Mouse (Mus musculus): ENCODE measurements at regions not wholly inside any gene's neighbourhood (a gene's known extent, or its start where the extent isn't known, plus 50 kb on each side); places are given as distances from the start of the nearest gene placed in this dataset.
A peak's percentile ranks its signal among the peaks of the same experiment; 100 is the strongest.

GRCm38 (mm10) chr1:137901996-137902395 is 273.5 kb downstream of the Ptprc start:
- Histone ChIP-seq H3K27ac (no peak overlapping the region), H3K27me3 (no peaks in the 10 kb centered on the region), H3K4me2 (replicated peaks) (peak overlapping the region; percentile 54), H3K4me1 (peaks cover 23% of the 10 kb centered on the region; the same call in 1 of the 2 replicates), H3K4me3 (peak overlapping the region; percentile 28), H3K9me3 (no peaks in the 10 kb centered on the region), H3K36me3 (no peaks in the 10 kb centered on the region), H3K9ac (no peak overlapping the region)
- ATAC-seq (ENCODE audit: insufficient number of reproducible peaks, insufficient read depth, low FRiP score, low TSS enrichment) = no peak
- WGBS = 43% methylated on average over 4 of the region's 4 CpGs

- peak overlapping the region; percentile 93 for H3K27ac ChIP-seq
- H3K4me2 ChIP-seq (replicated peaks) = peak overlapping the region; percentile 54
- H3K27me3 ChIP-seq = no peaks in the 10 kb centered on the region
- peaks cover 16% of the 10 kb centered on the region; the same call in 1 of the 2 replicates for H3K4me1 ChIP-seq
- H3K9ac ChIP-seq = peak overlapping the region; percentile 86
- H3K36me3 ChIP-seq = no peaks in the 10 kb centered on the region
- peak overlapping the region; percentile 62 for H3K4me3 ChIP-seq
- 44% methylated on average over 5 of the region's 5 CpGs for WGBS
- no peaks in the 10 kb centered on the region for H3K9me3 ChIP-seq
- ATAC-seq (ENCODE audit: insufficient number of reproducible peaks, insufficient read depth, low FRiP score, low TSS enrichment) = no peak
These were observed 274.3 kb downstream of the Ptprc start for GRCm38 (mm10) chr1:137901211-137901610.

- Histone ChIP-seq H3K27ac (peak overlapping the region; percentile 93), H3K4me1 (peaks cover 13% of the 10 kb centered on the region; the same call in 1 of the 2 replicates), H3K9me3 (no peaks in the 10 kb centered on the region), H3K36me3 (no peaks in the 10 kb centered on the region), H3K9ac (peak overlapping the region; percentile 86), H3K27me3 (no peaks in the 10 kb centered on the region), H3K4me3 (peak overlapping the region; percentile 62), H3K4me2 (replicated peaks) (peak overlapping the region; percentile 54)
- ATAC-seq (ENCODE audit: insufficient number of reproducible peaks, insufficient read depth, low FRiP score, low TSS enrichment) = peak; percentile 30; the same call in 1 of the 2 replicates
- 3% methylated on average over 8 of the region's 8 CpGs for WGBS
These were observed 274.9 kb downstream of the Ptprc start for GRCm38 (mm10) chr1:137900621-137901071.

GRCm38 (mm10) chr1:137899916-137900601 is 275.4 kb downstream of the Ptprc start:
- Histone ChIP-seq H3K36me3 (no peaks in the 10 kb centered on the region), H3K27ac (peak overlapping the region; percentile 93), H3K4me2 (replicated peaks) (peak overlapping the region; percentile 54), H3K4me1 (peaks cover 10% of the 10 kb centered on the region; the same call in 1 of the 2 replicates), H3K4me3 (peak overlapping the region; percentile 62), H3K27me3 (no peaks in the 10 kb centered on the region), H3K9ac (peak overlapping the region; percentile 86), H3K9me3 (no peaks in the 10 kb centered on the region)
- ATAC-seq (ENCODE audit: insufficient number of reproducible peaks, insufficient read depth, low FRiP score, low TSS enrichment) = peak; percentile 93
- 1% methylated on average over 14 of the region's 14 CpGs for WGBS

- H3K4me2 ChIP-seq (replicated peaks) = peak overlapping the region; percentile 54
- H3K27me3 ChIP-seq = no peaks in the 10 kb centered on the region
- peak overlapping the region; percentile 62 for H3K4me3 ChIP-seq
- 3% methylated on average over 6 of the region's 6 CpGs for WGBS
- H3K4me1 ChIP-seq = peaks cover 10% of the 10 kb centered on the region; the same call in 1 of the 2 replicates
- H3K9me3 ChIP-seq = no peaks in the 10 kb centered on the region
- no peak for ATAC-seq (ENCODE audit: insufficient number of reproducible peaks, insufficient read depth, low FRiP score, low TSS enrichment)
- peak overlapping the region; percentile 93 for H3K27ac ChIP-seq
- no peaks in the 10 kb centered on the region for H3K36me3 ChIP-seq
- H3K9ac ChIP-seq = peak overlapping the region; percentile 86
These were observed 276.2 kb downstream of the Ptprc start for GRCm38 (mm10) chr1:137899305-137899704.

- ATAC-seq (ENCODE audit: insufficient number of reproducible peaks, insufficient read depth, low FRiP score, low TSS enrichment) = no peak; the same call in 1 of the 2 replicates
These were observed 276.6 kb downstream of the Ptprc start for GRCm38 (mm10) chr1:137898891-137899290.

GRCm38 (mm10) chr1:137898397-137898796 is 277.1 kb downstream of the Ptprc start:
- ATAC-seq (ENCODE audit: insufficient number of reproducible peaks, insufficient read depth, low FRiP score, low TSS enrichment) = peak; percentile 93
- under 1% methylated on average over 11 of the region's 11 CpGs for WGBS

More at GRCm38 (mm10) chr1:137898891-137899290, 276.6 kb downstream of the Ptprc start:
- Histone ChIP-seq H3K36me3 (no peaks in the 10 kb centered on the region), H3K4me3 (peak overlapping the region; percentile 62), H3K9ac (peak overlapping the region; percentile 86), H3K4me1 (peaks cover 12% of the 10 kb centered on the region; the same call in 1 of the 2 replicates), H3K27ac (peak overlapping the region; percentile 93), H3K27me3 (no peaks in the 10 kb centered on the region), H3K4me2 (replicated peaks) (peak overlapping the region; percentile 46), H3K9me3 (no peaks in the 10 kb centered on the region)
- WGBS = 0% methylated on average over 3 of the region's 3 CpGs

GRCm38 (mm10) chr1:137881656-137882055 is 293.9 kb downstream of the Ptprc start:
- H3K27ac ChIP-seq = no peak overlapping the region
- no peak overlapping the region for H3K4me3 ChIP-seq
- H3K27me3 ChIP-seq = no peaks in the 10 kb centered on the region
- WGBS = 25% methylated on average over 3 of the region's 3 CpGs
- H3K9me3 ChIP-seq = no peaks in the 10 kb centered on the region
- no peak overlapping the region for H3K4me2 ChIP-seq (replicated peaks)
- H3K9ac ChIP-seq = no peak overlapping the region
- H3K36me3 ChIP-seq = no peaks in the 10 kb centered on the region
- no peak for ATAC-seq (ENCODE audit: insufficient number of reproducible peaks, insufficient read depth, low FRiP score, low TSS enrichment)
- no peaks in the 10 kb centered on the region; the same call in 1 of the 2 replicates for H3K4me1 ChIP-seq

More at GRCm38 (mm10) chr1:137898397-137898796, 277.1 kb downstream of the Ptprc start:
- Histone ChIP-seq H3K9ac (peak overlapping the region; percentile 86), H3K27ac (peak overlapping the region; percentile 93), H3K4me2 (replicated peaks) (peak overlapping the region; percentile 46), H3K27me3 (no peaks in the 10 kb centered on the region), H3K36me3 (no peaks in the 10 kb centered on the region), H3K4me3 (peak overlapping the region; percentile 62), H3K4me1 (peaks cover 12% of the 10 kb centered on the region; the same call in 1 of the 2 replicates), H3K9me3 (no peaks in the 10 kb centered on the region)

- no peak overlapping the region for H3K4me2 ChIP-seq (replicated peaks)
- H3K4me3 ChIP-seq = no peak overlapping the region
- no peak overlapping the region for H3K9ac ChIP-seq
- WGBS = 61% methylated on average over 2 of the region's 2 CpGs
- H3K9me3 ChIP-seq = no peaks in the 10 kb centered on the region
- no peaks in the 10 kb centered on the region for H3K27me3 ChIP-seq
- H3K36me3 ChIP-seq = no peaks in the 10 kb centered on the region
- no peak overlapping the region for H3K27ac ChIP-seq
- H3K4me1 ChIP-seq = no peaks in the 10 kb centered on the region
- no peak for ATAC-seq (ENCODE audit: insufficient number of reproducible peaks, insufficient read depth, low FRiP score, low TSS enrichment)
These were observed 301.1 kb downstream of the Ptprc start for GRCm38 (mm10) chr1:137874361-137874760.

- Histone ChIP-seq H3K27me3 (no peaks in the 10 kb centered on the region), H3K4me1 (no peaks in the 10 kb centered on the region), H3K9me3 (no peaks in the 10 kb centered on the region), H3K27ac (no peak overlapping the region), H3K9ac (no peak overlapping the region), H3K4me3 (no peak overlapping the region), H3K36me3 (no peaks in the 10 kb centered on the region), H3K4me2 (replicated peaks) (no peak overlapping the region)
- WGBS = 61% methylated on average over 1 of the region's 1 CpGs
- ATAC-seq (ENCODE audit: insufficient number of reproducible peaks, insufficient read depth, low FRiP score, low TSS enrichment) = no peak
These were observed 301.9 kb downstream of the Ptprc start for GRCm38 (mm10) chr1:137873628-137874027.

- H3K27me3 ChIP-seq = no peaks in the 10 kb centered on the region
- no peak overlapping the region for H3K4me2 ChIP-seq (replicated peaks)
- no peak overlapping the region for H3K27ac ChIP-seq
- no peak overlapping the region for H3K9ac ChIP-seq
- H3K36me3 ChIP-seq = no peaks in the 10 kb centered on the region
- ATAC-seq (ENCODE audit: insufficient number of reproducible peaks, insufficient read depth, low FRiP score, low TSS enrichment) = no peak
- no peaks in the 10 kb centered on the region for H3K4me1 ChIP-seq
- 63% methylated on average over 1 of the region's 1 CpGs for WGBS
- no peaks in the 10 kb centered on the region for H3K9me3 ChIP-seq
- no peak overlapping the region for H3K4me3 ChIP-seq
These were observed 310.5 kb downstream of the Ptprc start for GRCm38 (mm10) chr1:137865030-137865429.

GRCm38 (mm10) chr1:137863506-137863905 is 312.0 kb downstream of the Ptprc start:
- Histone ChIP-seq H3K4me3 (no peak overlapping the region), H3K36me3 (no peaks in the 10 kb centered on the region), H3K27me3 (no peaks in the 10 kb centered on the region), H3K27ac (no peak overlapping the region), H3K9ac (no peak overlapping the region), H3K9me3 (no peaks in the 10 kb centered on the region), H3K4me1 (no peaks in the 10 kb centered on the region), H3K4me2 (replicated peaks) (no peak overlapping the region)
- WGBS = 88% methylated on average over 7 of the region's 7 CpGs
- ATAC-seq (ENCODE audit: insufficient number of reproducible peaks, insufficient read depth, low FRiP score, low TSS enrichment) = no peak
